Mouse (Mus musculus) heart, embryonic 14.5 days (tissue): ENCODE data around the gene Gm20931. TPM values are rescaled to one million over a fixed set of nuclear protein-coding genes. Genes with fewer than 3 reads are reported as not detected.
"Not testable (repeated sequence)": the region's sequence is repeated elsewhere in the genome, so short reads cannot be mapped to it uniquely, and the experiment has no call there.

Experiments used
- ATAC-seq: fragments of 200-750 bp; cut with Nextera tagmentation; 2 replicates; pipeline ENCODE4 v1.8.0; 2017; ENCODE audit warnings: low read depth, moderate TSS enrichment; ENCODE audit not compliant: insufficient number of reproducible peaks, insufficient read depth, low FRiP score
- H3K27ac ChIP-seq, 2 experiments: fragments of 200-500 bp in 1 of 2; fragments of 300-500 bp in 1 of 2; sonication (generic) in 1 of 2; replicated peaks in 1 of 2; 2 replicates each; pipeline ENCODE4 v1.5.1; 2012 to 2014; ENCODE audit warnings: low read depth in 2 of 2, low read length in 2 of 2, control low read depth in 1 of 2, mild to moderate bottlenecking in 1 of 2, mixed read lengths in 1 of 2; ENCODE audit not compliant: control insufficient read depth in 1 of 2, insufficient read depth in 1 of 2
- H3K27me3 ChIP-seq: fragments of 300-500 bp; sonication (generic); 2 replicates; pipeline ENCODE4 v1.6.1; 2014; ENCODE audit warnings: mild to moderate bottlenecking, low read length, control low read depth; ENCODE audit not compliant: control insufficient read depth, insufficient read depth
- H3K36me3 ChIP-seq: fragments of 300-500 bp; sonication (generic); 2 replicates; pipeline ENCODE4 v1.6.1; 2014; ENCODE audit warnings: mild to moderate bottlenecking, control low read depth, low read length, mixed read lengths; ENCODE audit not compliant: control insufficient read depth, insufficient read depth
- H3K4me1 ChIP-seq, 2 experiments: fragments of 200-500 bp in 1 of 2; fragments of 300-500 bp in 1 of 2; sonication (generic) in 1 of 2; 2 replicates each; pipeline ENCODE4 v1.6.1; 2012 to 2014; ENCODE audit warnings: low read length in 2 of 2, control low read depth in 1 of 2, mixed read lengths in 1 of 2; ENCODE audit not compliant: control insufficient read depth in 2 of 2, insufficient read depth in 2 of 2
- H3K4me2 ChIP-seq: fragments of 300-500 bp; sonication (generic); 2 replicates; pipeline ENCODE4 v1.6.1; 2014; ENCODE audit warnings: mild to moderate bottlenecking, low read length
- H3K4me3 ChIP-seq, 2 experiments: fragments of 200-500 bp in 1 of 2; fragments of 300-500 bp in 1 of 2; sonication (generic) in 1 of 2; 2 replicates each; pipeline ENCODE4 v1.5.1; 2012 to 2014; ENCODE audit warnings: low read length in 2 of 2, mild to moderate bottlenecking in 2 of 2, control low read depth in 1 of 2, low read depth in 1 of 2, moderate library complexity in 1 of 2; ENCODE audit not compliant: control insufficient read depth in 1 of 2, insufficient read depth in 1 of 2
- H3K9ac ChIP-seq: fragments of 300-500 bp; sonication (generic); 2 replicates; pipeline ENCODE4 v1.6.1; 2014; ENCODE audit warnings: mild to moderate bottlenecking, low read length
- H3K9me3 ChIP-seq: fragments of 300-500 bp; sonication (generic); 2 replicates; pipeline ENCODE4 v1.6.1; 2016; ENCODE audit warnings: low read length, control low read depth; ENCODE audit not compliant: control insufficient read depth
- WGBS: fragments of 180-500 bp; shearing (Covaris S2); extraction: QIAGEN DNeasy Blood & Tissue Kit; methylation state at CpG from one replicate; pipeline ENCODE4 v1.1.7; 2014; 5-methylcytosine and 5-hydroxymethylcytosine counted together
- polyA plus RNA-seq: library from polyadenylated mRNA; unstranded; fragments of >200 nt; fragmentation: Nextera tagmentation; extraction: Ambion mirVana; gene quantifications from 2 replicates; pipeline ENCODE4 v1.2.1, GENCODE M21; 2014

Gm20931 gene
- not detected in 2 replicates for polyA plus RNA-seq

DNA sequence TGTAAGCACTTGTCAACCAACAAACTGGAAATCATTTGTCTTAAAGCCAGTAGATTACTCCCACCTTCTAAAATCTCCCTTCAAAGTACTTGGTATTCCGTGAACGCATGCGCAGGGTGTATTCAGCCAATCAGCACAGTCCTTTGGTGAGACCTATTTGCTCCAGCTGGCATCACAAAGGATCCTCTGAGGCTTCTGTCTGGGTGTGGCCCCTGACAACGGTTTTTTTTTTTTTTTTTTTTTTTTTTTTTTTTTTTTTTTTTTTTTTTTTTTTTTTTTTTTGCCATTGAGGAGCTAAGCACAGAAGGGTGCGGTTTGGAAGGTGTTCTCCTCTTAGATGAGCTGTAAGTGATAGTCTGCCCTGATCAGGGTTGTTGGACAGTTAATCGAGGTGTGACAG is at the start of gene Gm20931:
Gene Gm20931, plus strand, starts transcription at position 301 of the 400 bp plus-strand sequence.
- H3K4me3 ChIP-seq, H3K27ac ChIP-seq, H3K9me3 ChIP-seq, H3K36me3 ChIP-seq, ATAC-seq, H3K27me3 ChIP-seq, H3K4me1 ChIP-seq, H3K9ac ChIP-seq, H3K4me2 ChIP-seq: not testable (repeated sequence)
- no CpG with 5 or more reads among the region's 6 CpGs for WGBS
